Mouse (Mus musculus): ENCODE measurements around the gene Plce1. TPM values are rescaled to one million over a fixed set of nuclear protein-coding genes. Genes with fewer than 3 reads are reported as not detected.

Plce1 gene
- polyA plus RNA-seq, 1 experiment from 2014 or later, result 6.1 TPM

GRCm38 (mm10) chr19:38602811-38603210 lies 121.9 kb downstream of the Plce1 start:
- ATAC-seq (ENCODE audit: low FRiP score) (no peak), DNase-seq (ENCODE audit: low spot score) (no peak)
- H3K36me3 ChIP-seq (ENCODE audit: control insufficient read depth, insufficient read depth, low read length), result no peaks in the 10 kb centered on the region
- 81% methylated on average over 9 of the region's 9 CpGs for WGBS
- no peak overlapping the region for H3K4me3 ChIP-seq (ENCODE audit: low read depth, low read length)
- no peaks in the 10 kb centered on the region for H3K9me3 ChIP-seq (ENCODE audit: control insufficient read depth, low read length)
- H3K4me1 ChIP-seq (replicated peaks; ENCODE audit: control insufficient read depth, insufficient read depth, low read length), result no peaks in the 10 kb centered on the region
- no peak overlapping the region for H3K27ac ChIP-seq (ENCODE audit: low read depth, low read length)
- no peak overlapping the region for H3K9ac ChIP-seq (ENCODE audit: low read depth, low read length)
- no peak overlapping the region for H3K4me2 ChIP-seq (replicated peaks; ENCODE audit: low read depth, low read length)
- no peaks in the 10 kb centered on the region for H3K27me3 ChIP-seq (ENCODE audit: control insufficient read depth, insufficient read depth, low read length)

GRCm38 (mm10) chr19:38607236-38607635 lies 126.3 kb downstream of the Plce1 start:
- no peaks in the 10 kb centered on the region for H3K9me3 ChIP-seq (ENCODE audit: control insufficient read depth, low read length)
- no peak overlapping the region for H3K4me3 ChIP-seq (ENCODE audit: low read depth, low read length)
- no peaks in the 10 kb centered on the region for H3K4me1 ChIP-seq (replicated peaks; ENCODE audit: control insufficient read depth, insufficient read depth, low read length)
- H3K27me3 ChIP-seq (ENCODE audit: control insufficient read depth, insufficient read depth, low read length), result no peaks in the 10 kb centered on the region
- H3K9ac ChIP-seq (ENCODE audit: low read depth, low read length), result no peak overlapping the region
- DNase-seq (ENCODE audit: low spot score) (no peak), ATAC-seq (ENCODE audit: low FRiP score) (no peak)
- no peak overlapping the region for H3K4me2 ChIP-seq (replicated peaks; ENCODE audit: low read depth, low read length)
- H3K36me3 ChIP-seq (ENCODE audit: control insufficient read depth, insufficient read depth, low read length), result no peaks in the 10 kb centered on the region
- no peak overlapping the region for H3K27ac ChIP-seq (ENCODE audit: low read depth, low read length)
- 87% methylated on average over 5 of the region's 5 CpGs for WGBS

GRCm38 (mm10) chr19:38608951-38609654 lies 128.2 kb downstream of the Plce1 start:
- ATAC-seq (ENCODE audit: low FRiP score) (no peak), DNase-seq (ENCODE audit: low spot score) (no peak)
- no peaks in the 10 kb centered on the region for H3K27me3 ChIP-seq (ENCODE audit: control insufficient read depth, insufficient read depth, low read length)
- H3K9me3 ChIP-seq (ENCODE audit: control insufficient read depth, low read length), result no peaks in the 10 kb centered on the region
- no peak overlapping the region for H3K27ac ChIP-seq (ENCODE audit: low read depth, low read length)
- no peak overlapping the region for H3K4me2 ChIP-seq (replicated peaks; ENCODE audit: low read depth, low read length)
- no peak overlapping the region for H3K9ac ChIP-seq (ENCODE audit: low read depth, low read length)
- H3K36me3 ChIP-seq (ENCODE audit: control insufficient read depth, insufficient read depth, low read length), result no peaks in the 10 kb centered on the region
- WGBS, result 95% methylated on average over 8 of the region's 8 CpGs
- no peak overlapping the region for H3K4me3 ChIP-seq (ENCODE audit: low read depth, low read length)
- no peaks in the 10 kb centered on the region for H3K4me1 ChIP-seq (replicated peaks; ENCODE audit: control insufficient read depth, insufficient read depth, low read length)

GRCm38 (mm10) chr19:38610291-38610690 lies 129.4 kb downstream of the Plce1 start:
- Histone ChIP-seq H3K27ac (ENCODE audit: low read depth, low read length) (no peak overlapping the region), H3K36me3 (ENCODE audit: control insufficient read depth, insufficient read depth, low read length) (no peaks in the 10 kb centered on the region), H3K4me2 (replicated peaks; ENCODE audit: low read depth, low read length) (no peak overlapping the region), H3K27me3 (ENCODE audit: control insufficient read depth, insufficient read depth, low read length) (no peaks in the 10 kb centered on the region), H3K9ac (ENCODE audit: low read depth, low read length) (no peak overlapping the region), H3K4me1 (replicated peaks; ENCODE audit: control insufficient read depth, insufficient read depth, low read length) (no peaks in the 10 kb centered on the region), H3K4me3 (ENCODE audit: low read depth, low read length) (no peak overlapping the region), H3K9me3 (ENCODE audit: control insufficient read depth, low read length) (no peaks in the 10 kb centered on the region)
- ATAC-seq (ENCODE audit: low FRiP score) (no peak), DNase-seq (ENCODE audit: low spot score) (no peak)
- WGBS, result 95% methylated on average over 2 of the region's 2 CpGs

GRCm38 (mm10) chr19:38610809-38611208 lies 129.9 kb downstream of the Plce1 start:
- H3K4me3 ChIP-seq (ENCODE audit: low read depth, low read length), result no peak overlapping the region
- 92% methylated on average over 8 of the region's 8 CpGs for WGBS
- ATAC-seq (ENCODE audit: low FRiP score) (no peak), DNase-seq (ENCODE audit: low spot score) (no peak)
- H3K9me3 ChIP-seq (ENCODE audit: control insufficient read depth, low read length), result no peaks in the 10 kb centered on the region
- no peaks in the 10 kb centered on the region for H3K27me3 ChIP-seq (ENCODE audit: control insufficient read depth, insufficient read depth, low read length)
- H3K36me3 ChIP-seq (ENCODE audit: control insufficient read depth, insufficient read depth, low read length), result no peaks in the 10 kb centered on the region
- H3K9ac ChIP-seq (ENCODE audit: low read depth, low read length), result no peak overlapping the region
- H3K27ac ChIP-seq (ENCODE audit: low read depth, low read length), result no peak overlapping the region
- H3K4me1 ChIP-seq (replicated peaks; ENCODE audit: control insufficient read depth, insufficient read depth, low read length), result no peaks in the 10 kb centered on the region
- H3K4me2 ChIP-seq (replicated peaks; ENCODE audit: low read depth, low read length), result no peak overlapping the region

GRCm38 (mm10) chr19:38614067-38614675 lies 133.3 kb downstream of the Plce1 start:
- 62% methylated on average over 11 of the region's 11 CpGs for whole genome bisulfite sequencing
- Histone ChIP-seq H3K4me3 (ENCODE audit: low read depth, low read length) (no peak overlapping the region), H3K4me1 (replicated peaks; ENCODE audit: control insufficient read depth, insufficient read depth, low read length) (no peaks in the 10 kb centered on the region), H3K27me3 (ENCODE audit: control insufficient read depth, insufficient read depth, low read length) (no peaks in the 10 kb centered on the region), H3K9me3 (ENCODE audit: control insufficient read depth, low read length) (no peaks in the 10 kb centered on the region), H3K27ac (ENCODE audit: low read depth, low read length) (no peak overlapping the region), H3K9ac (ENCODE audit: low read depth, low read length) (no peak overlapping the region), H3K36me3 (ENCODE audit: control insufficient read depth, insufficient read depth, low read length) (no peaks in the 10 kb centered on the region), H3K4me2 (replicated peaks; ENCODE audit: low read depth, low read length) (no peak overlapping the region)
- no peak for DNase-seq (ENCODE audit: low spot score)
- no peak for ATAC-seq (ENCODE audit: low FRiP score)

- H3K4me3 ChIP-seq (ENCODE audit: low read depth, low read length), result no peak overlapping the region
- no peaks in the 10 kb centered on the region for H3K27me3 ChIP-seq (ENCODE audit: control insufficient read depth, insufficient read depth, low read length)
- DNase-seq (ENCODE audit: low spot score) (no peak), ATAC-seq (ENCODE audit: low FRiP score) (no peak)
- no peaks in the 10 kb centered on the region for H3K4me1 ChIP-seq (replicated peaks; ENCODE audit: control insufficient read depth, insufficient read depth, low read length)
- no peaks in the 10 kb centered on the region for H3K36me3 ChIP-seq (ENCODE audit: control insufficient read depth, insufficient read depth, low read length)
- H3K9ac ChIP-seq (ENCODE audit: low read depth, low read length), result no peak overlapping the region
- H3K27ac ChIP-seq (ENCODE audit: low read depth, low read length), result no peak overlapping the region
- no peaks in the 10 kb centered on the region for H3K9me3 ChIP-seq (ENCODE audit: control insufficient read depth, low read length)
- 44% methylated on average over 6 of the region's 6 CpGs for whole genome bisulfite sequencing
- no peak overlapping the region for H3K4me2 ChIP-seq (replicated peaks; ENCODE audit: low read depth, low read length)
Observed at GRCm38 (mm10) chr19:38615356-38615755, 134.4 kb downstream of the Plce1 start.

GRCm38 (mm10) chr19:38620134-38620533 lies 139.2 kb downstream of the Plce1 start:
- Histone ChIP-seq H3K9me3 (ENCODE audit: control insufficient read depth, low read length) (no peaks in the 10 kb centered on the region), H3K36me3 (ENCODE audit: control insufficient read depth, insufficient read depth, low read length) (no peaks in the 10 kb centered on the region), H3K4me2 (replicated peaks; ENCODE audit: low read depth, low read length) (no peak overlapping the region), H3K4me3 (ENCODE audit: low read depth, low read length) (no peak overlapping the region), H3K27me3 (ENCODE audit: control insufficient read depth, insufficient read depth, low read length) (no peaks in the 10 kb centered on the region), H3K27ac (ENCODE audit: low read depth, low read length) (no peak overlapping the region), H3K4me1 (replicated peaks; ENCODE audit: control insufficient read depth, insufficient read depth, low read length) (no peaks in the 10 kb centered on the region), H3K9ac (ENCODE audit: low read depth, low read length) (no peak overlapping the region)
- ATAC-seq (ENCODE audit: low FRiP score) (no peak), DNase-seq (ENCODE audit: low spot score) (no peak)
- WGBS, result 84% methylated on average over 4 of the region's 4 CpGs

GRCm38 (mm10) chr19:38621546-38621945 lies 140.6 kb downstream of the Plce1 start:
- no peaks in the 10 kb centered on the region for H3K27me3 ChIP-seq (ENCODE audit: control insufficient read depth, insufficient read depth, low read length)
- no peak overlapping the region for H3K9ac ChIP-seq (ENCODE audit: low read depth, low read length)
- H3K4me2 ChIP-seq (replicated peaks; ENCODE audit: low read depth, low read length), result no peak overlapping the region
- WGBS, result 89% methylated on average over 10 of the region's 10 CpGs
- H3K4me3 ChIP-seq (ENCODE audit: low read depth, low read length), result no peak overlapping the region
- H3K36me3 ChIP-seq (ENCODE audit: control insufficient read depth, insufficient read depth, low read length), result no peaks in the 10 kb centered on the region
- DNase-seq (ENCODE audit: low spot score) (no peak), ATAC-seq (ENCODE audit: low FRiP score) (no peak)
- H3K9me3 ChIP-seq (ENCODE audit: control insufficient read depth, low read length), result no peaks in the 10 kb centered on the region
- no peak overlapping the region for H3K27ac ChIP-seq (ENCODE audit: low read depth, low read length)
- H3K4me1 ChIP-seq (replicated peaks; ENCODE audit: control insufficient read depth, insufficient read depth, low read length), result no peaks in the 10 kb centered on the region
